Mouse (Mus musculus) heart, postnatal 25 days (tissue): Measurements from ENCODE around the gene Lhx2. TPM values are rescaled to one million over a fixed set of nuclear protein-coding genes. Genes with fewer than 3 reads are reported as not detected.

ENCODE experiments used
- DNase-seq: peaks from one replicate; pipeline ENCODE4 v3.0.0; 2022; ENCODE audit warnings: low spot score
- intact Hi-C: fragments of 180-260 bp; cut with DNase I; formaldehyde crosslinking; loops from one replicate; pipeline ENCODE4 v1.15.1; 2025
- total RNA-seq, 2 experiments: library from RNA; stranded (reverse); gene quantifications; 2 replicates each; pipeline ENCODE4 v1.2.3; 2021

Lhx2 gene
- total RNA-seq, 2 experiments from 2014 or later = 0.29 TPM; not detected in 1

DNA sequence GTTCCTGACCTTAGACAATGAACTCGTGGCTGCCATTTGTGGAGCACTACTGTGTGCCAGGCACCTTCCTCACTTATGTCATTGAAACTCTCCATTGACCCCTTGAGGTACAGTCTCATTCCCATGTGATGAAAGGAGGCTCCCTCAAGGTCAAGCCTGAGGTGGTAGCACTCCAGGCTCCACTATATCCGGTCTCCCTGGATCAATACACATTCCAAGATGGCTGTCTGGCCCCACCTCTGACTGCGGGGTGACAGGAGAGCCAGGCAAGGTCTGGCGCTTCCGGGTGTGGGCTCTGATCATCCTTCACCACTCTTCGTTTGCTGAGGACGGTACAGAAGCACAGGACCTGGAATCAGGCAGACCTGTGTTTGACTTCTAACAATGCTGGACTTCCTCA, 58.2 kb downstream of the Lhx2 start:
- DNase-seq = no peak
- intact Hi-C loops = no loop called here

DNA sequence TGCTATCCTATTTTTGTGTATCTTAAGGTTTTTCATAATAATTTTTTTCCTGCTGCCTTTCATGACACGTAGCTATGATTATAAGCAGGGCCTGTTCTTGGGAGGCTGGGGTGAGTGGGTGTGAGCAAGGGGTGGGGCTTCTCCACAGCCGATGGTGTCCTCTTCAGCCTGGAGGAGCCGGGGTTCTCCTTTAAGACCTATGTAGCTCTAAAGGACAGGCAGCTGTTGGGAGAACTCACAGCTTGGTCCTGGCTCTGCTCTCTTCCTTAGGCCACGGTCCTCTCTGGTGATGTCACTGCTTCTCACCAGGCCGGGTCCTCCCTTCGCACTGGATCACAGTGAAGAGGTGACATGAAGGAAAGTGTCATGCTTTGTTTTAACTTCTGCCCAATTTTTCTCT, 58.8 kb downstream of the Lhx2 start:
- no peak for DNase-seq
- intact Hi-C loops = no loop called here

DNA sequence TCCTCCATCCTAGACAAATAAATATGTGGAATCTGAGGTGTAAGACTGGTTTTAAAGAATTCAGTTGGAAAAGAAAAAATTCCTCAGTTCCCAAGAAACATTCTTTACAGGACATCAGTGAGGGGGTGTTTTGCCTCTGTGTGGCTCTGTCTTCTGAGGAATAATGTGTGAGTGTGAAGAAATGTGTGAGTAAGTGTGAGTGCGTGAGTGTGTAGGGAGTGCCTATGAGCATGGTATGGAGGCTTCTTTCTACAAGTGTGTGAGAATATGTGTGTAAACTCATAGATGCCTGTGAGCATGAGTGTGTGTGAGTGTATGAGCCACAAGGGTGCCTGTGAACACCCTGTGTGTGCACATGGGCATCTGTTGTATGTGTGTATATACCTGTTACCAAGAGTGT, 63.5 kb downstream of the Lhx2 start:
- intact Hi-C loops = no loop called here
- no peak for DNase-seq

DNA sequence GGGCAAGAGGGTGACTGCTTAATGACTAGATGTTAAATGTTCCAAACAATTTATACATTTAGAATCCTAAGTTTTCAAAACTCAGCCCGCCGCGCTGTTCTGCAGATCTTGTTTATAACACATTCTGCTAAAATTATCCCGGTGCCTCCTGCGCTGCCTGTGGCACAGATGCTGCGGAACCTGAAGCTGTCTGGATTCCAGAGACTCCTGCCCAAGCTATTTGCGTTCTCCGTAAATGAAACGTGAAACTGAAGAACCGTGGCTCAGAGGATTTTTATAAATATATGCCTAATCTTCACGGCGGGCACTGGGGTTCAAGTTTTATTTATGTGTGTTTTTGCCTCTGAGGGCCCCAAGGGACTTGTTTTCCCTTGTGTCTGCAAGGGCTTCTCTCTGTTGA, 64.2 kb downstream of the Lhx2 start:
- intact Hi-C loops = no loop called here

DNA sequence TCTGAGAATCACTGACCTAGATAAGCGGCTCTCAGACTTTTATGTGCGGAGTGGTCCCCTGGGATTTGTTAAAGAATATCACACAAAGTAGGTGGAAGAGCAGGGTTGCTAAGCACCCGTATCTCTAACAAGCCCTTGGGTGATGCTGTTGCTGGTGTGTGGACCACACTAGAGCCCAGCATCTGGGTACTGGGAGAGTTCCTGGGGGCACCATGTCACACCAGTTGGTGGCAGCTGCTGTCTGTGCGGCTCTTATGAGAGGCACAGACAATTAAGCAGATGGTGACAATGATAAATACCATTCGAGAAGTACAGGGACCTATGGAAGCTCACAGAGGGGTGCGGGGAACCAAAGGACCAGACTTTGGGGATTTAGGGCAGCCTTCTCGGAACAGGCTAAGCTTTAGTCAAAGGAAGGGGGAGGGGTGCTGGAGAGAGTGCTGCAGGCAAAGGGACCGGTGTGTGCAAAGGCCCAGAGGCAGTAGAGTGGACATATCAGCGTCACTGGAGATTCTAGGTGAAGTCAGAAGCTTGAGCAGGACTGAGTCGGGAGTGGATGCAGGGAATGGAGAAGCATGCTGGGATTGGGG, 65.0 kb downstream of the Lhx2 start:
- no peak for DNase-seq
- intact Hi-C loops = no loop called here

More for the DNA sequence above, 64.2 kb downstream of the Lhx2 start:
- DNase-seq = no peak

DNA sequence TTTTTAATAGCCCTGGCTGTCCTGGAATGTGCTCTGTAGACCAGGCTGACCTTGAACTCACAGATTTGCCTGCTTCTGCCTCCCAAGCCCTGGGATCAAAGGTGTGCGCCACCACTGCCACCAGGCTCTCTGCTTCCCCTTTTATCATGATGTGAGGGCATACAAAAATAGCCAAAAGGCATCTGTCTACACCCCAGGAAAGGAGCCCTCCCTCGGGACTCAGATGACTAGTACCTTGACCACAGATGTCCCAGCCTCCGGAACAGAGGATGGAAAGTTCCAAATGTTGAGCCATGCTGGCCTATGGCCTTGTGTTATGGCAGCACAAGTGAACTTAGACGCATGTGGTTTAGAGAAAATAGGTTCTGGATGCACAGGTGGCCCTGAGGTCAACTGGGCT, 66.3 kb downstream of the Lhx2 start:
- DNase-seq = no peak
- intact Hi-C loops = no loop called here

DNA sequence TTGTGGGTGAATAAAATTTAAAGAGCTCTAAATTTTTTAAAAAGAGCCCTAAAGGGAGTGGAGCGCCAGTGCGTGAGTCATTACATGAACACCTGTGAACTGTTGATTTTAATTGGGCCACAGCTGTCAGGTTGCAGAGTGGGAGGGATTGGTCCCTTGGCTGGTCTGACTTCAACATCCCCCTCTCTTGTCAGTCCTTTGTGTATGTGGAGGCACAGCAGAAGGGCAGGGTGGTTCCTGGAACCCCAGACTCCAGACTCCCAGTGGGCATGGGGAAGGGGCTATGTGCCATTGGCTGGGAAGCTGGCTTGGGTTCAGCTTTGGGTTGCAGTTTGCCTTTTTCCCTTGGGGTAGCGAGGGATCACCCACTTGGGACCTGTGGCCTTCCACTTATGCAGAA, 70.2 kb downstream of the Lhx2 start:
- DNase-seq = no peak
- intact Hi-C loops = no loop called here

DNA sequence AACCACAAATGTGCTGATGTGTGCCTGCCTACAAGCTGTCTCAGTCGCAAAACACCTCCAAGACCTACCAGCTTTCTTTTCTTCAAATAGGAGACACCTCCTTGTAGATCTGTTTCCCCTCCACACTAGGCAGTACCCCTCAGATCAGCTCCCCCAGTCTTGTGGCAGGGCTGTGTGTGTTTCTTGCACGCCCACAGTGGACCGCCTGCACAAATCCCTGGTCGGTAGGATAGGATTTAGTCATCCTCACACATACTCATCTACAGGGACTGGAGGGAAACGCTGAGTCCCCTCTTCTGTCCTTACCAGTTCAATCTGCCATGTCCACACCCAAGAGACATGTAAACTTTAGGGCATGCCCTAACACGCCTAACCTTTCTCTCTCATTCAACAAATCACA, 71.1 kb downstream of the Lhx2 start:
- DNase-seq = no peak
- intact Hi-C loops = no loop called here

DNA sequence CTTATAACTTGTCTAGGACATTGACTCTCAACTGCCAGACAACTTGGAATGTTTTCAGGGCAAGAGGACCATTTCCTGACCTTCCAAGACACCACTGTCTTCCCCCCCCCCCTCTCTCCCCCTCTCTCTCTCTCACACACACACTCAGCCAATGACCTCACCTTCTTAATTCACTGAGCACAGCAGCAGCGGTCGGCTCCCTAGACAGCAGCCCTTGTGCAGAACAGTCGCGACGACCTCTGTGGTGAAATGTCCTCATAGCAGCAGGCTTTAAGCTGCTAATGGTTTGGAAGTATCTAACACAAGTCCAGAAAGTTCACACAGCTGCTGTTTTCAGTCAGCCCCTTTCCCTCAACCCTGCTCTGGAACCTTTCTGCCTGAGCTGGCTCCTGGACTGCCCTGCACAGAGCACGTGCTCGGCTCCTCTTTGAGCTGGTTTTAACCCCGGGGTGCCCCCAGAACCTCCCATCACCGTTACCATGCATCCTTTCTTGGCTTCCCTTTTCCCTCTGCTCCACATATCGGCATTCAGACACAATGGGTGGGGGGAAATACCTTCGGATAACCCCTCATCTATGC, 73.6 kb downstream of the Lhx2 start:
- intact Hi-C loops = no loop called here
- no peak for DNase-seq

DNA sequence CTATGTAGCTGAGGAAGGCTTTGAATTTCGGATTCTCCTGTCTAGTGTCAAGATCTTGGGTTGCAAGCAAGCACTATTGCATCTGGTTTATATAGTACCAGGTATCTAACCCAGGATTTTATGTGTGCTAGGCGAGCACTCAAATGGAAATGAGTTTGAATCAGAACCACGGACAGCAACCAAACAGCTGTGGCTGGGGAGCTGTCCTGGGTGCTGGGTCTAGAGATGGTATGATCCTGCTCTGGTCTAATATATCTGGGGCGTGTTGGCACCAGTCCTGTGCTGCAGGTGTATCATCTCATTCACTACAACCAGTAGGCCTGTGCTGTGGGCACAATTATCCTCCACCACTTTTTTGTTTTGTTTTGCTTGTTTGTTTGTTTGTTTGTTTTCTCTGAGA, 78.9 kb downstream of the Lhx2 start:
- intact Hi-C loops = no loop called here
- DNase-seq = no peak

Other genes with a start within 250 kb of the Lhx2 start
- gene Dennd1a, start 51.9 kb upstream of the Lhx2 start, total RNA-seq = 10 to 100 TPM; 23.8 to 24.9 TPM
- 1 to 10 TPM; 3.4 to 4.3 TPM for gene Nek6, start 172.4 kb downstream of the Lhx2 start, total RNA-seq